Mouse (Mus musculus) cerebellum, adult 11 months (tissue): ENCODE measurements around the gene Cav1.

Experiments used
- DNase-seq: peaks from one replicate; pipeline ENCODE4 v3.0.0; 2022

The Cav1 gene

DNA sequence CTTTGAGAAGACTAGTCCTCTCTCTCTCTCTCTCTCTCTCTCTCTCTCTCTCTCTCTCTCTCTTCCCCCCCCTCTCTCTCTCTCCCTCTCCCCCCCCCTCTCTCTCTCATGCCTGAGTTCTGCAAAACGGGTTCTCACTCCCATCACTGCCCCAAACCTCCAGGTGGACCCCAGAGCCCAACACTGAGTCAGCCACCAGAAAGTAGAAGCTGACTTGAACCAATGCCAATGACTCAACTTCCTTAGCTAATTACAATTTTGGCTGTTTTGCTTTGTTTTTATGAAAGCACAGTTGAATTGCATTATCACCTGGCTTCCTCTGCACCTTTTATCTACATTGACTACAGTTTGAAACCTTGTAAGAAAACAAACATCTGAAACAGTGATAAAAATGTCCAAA lies 11.8 kb downstream of the Cav1 start:
- DNase-seq, result no peak

DNA sequence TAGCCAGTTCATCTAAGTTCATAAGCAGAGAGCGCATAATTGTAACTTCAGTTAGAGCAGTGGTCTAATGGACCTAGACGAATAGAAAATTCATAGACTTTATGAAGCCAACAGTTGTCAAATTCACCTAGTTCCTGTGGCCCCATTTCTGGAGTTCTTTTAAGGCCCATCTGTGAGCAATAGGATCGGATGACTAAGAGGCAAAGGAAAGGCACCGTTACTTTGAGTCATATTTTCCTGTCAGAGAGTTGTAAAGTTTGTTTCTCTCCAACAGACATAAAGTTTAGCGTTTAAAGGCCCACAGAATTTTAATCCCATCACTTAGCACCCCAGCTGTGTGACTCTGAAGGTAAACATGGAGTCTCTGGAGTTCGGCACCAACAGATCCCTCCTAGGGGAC lies 15.8 kb downstream of the Cav1 start:
- no peak for DNase-seq

DNA sequence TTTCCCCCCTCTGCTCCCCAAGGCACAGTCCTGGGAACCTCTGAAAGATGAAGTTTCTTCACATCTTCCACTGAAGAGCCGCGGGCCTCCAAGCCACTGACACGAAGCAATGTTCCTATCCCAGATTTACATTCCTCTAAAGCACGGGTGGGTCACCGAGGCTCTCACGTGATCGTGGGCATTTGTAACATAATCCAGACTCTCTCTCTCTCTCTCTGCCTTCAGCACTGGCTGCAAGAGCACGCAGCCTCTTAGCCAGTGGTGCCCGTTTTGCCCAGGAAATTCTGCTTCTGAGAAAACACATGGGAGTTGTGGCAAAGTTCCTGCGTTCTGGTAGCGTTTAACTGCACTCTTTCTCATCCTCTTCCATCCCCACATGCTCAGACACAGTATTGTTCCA lies 21.1 kb downstream of the Cav1 start:
- no peak for DNase-seq

- DNase-seq, result no peak
These were observed 23.7 kb downstream of the Cav1 start for GRCm38 (mm10) chr6:17329801-17330200.

- no peak for DNase-seq
These were observed 31.6 kb downstream of the Cav1 start for GRCm38 (mm10) chr6:17337724-17338123.

GRCm38 (mm10) chr6:17340406-17340805 lies 34.3 kb downstream of the Cav1 start:
- DNase-seq, result no peak

- DNase-seq, result no peak
These were observed 41.9 kb downstream of the Cav1 start for GRCm38 (mm10) chr6:17348011-17348410.

- DNase-seq, result no peak
These were observed 44.7 kb downstream of the Cav1 start for GRCm38 (mm10) chr6:17350803-17351202.

GRCm38 (mm10) chr6:17358896-17359690 lies 53.0 kb downstream of the Cav1 start:
- no peak for DNase-seq

DNA sequence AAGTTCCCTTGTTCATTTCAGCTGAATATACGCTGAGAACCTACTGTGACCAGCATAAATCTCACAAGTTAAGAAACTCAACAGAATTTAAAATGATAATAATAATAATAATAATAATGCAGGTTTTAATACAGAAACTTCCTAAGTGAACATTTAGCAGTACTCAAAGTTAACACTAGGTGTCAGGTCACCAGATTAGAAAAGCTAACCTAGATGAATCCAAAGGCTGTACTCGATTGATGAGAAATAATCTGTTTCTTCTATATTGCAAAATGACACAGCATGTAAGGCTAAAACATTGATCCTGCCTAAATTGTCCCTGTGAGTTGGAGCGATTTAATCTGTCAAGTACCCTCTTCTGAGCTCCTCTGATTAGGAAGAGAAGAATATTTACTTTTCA lies 56.6 kb downstream of the Cav1 start:
- no peak for DNase-seq

- no peak for DNase-seq
These were observed 57.5 kb downstream of the Cav1 start for GRCm38 (mm10) chr6:17363446-17364179.

GRCm38 (mm10) chr6:17374326-17374725 lies 68.2 kb downstream of the Cav1 start:
- no peak for DNase-seq

DNA sequence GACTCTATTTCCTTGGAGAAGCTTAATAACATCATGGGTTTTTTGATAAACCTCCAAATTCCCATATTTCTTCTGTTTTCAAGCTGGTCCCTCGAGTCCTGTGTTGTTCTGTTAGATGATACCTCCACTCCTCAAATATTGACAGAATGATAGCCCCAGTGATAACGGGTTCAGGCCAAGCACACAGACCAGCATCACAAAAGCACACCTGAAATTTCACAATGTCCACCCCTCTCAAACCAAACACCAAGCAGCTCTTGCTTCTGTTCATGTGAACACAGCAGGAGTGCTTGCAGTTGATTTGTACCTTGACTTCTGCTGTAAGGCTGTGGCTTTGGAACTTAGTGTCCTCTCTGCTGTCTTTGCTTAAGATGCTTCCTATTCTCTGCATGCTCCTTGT lies 71.2 kb downstream of the Cav1 start:
- DNase-seq, result no peak

- DNase-seq, result no peak
These were observed 74.0 kb downstream of the Cav1 start for GRCm38 (mm10) chr6:17380102-17380501.

GRCm38 (mm10) chr6:17381690-17382089 lies 75.6 kb downstream of the Cav1 start:
- no peak for DNase-seq

DNA sequence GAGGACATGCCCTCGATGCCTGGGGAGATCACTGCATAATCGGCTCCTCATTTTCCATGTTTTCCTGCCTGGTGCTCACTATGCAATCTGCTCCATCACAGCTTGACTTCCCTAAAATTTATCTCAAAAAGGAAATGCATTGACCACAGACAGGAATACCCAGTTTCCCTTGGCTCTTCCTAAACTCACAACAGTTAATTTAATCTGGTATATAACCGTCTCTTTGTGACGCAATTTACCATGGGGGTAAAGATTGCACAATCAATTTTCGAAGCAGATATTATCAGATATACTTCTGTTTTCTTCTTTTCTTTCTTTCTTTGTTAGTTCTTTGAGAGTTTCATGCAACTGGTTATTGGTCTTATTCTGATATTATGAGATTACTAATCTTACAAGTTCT lies 79.4 kb downstream of the Cav1 start:
- no peak for DNase-seq

- DNase-seq, result no peak
These were observed 82.0 kb downstream of the Cav1 start for GRCm38 (mm10) chr6:17387991-17388710.
